Mouse (Mus musculus): ENCODE data around the gene Cfap299. TPM values are rescaled to one million over a fixed set of nuclear protein-coding genes. Genes with fewer than 3 reads are reported as not detected.

Cfap299 gene
- total RNA-seq, 1 experiment from 2014 or later, result not detected

Other genes starting within 250 kb of the Cfap299 start
- 0.19 TPM in 1 of 3 replicates, not detected in the others for gene Prdm8, start 162.1 kb upstream of the Cfap299 start, total RNA-seq (2017)
- gene Fgf5, start 75.1 kb upstream of the Cfap299 start, total RNA-seq (2017), result not detected in 3 replicates
- gene Gm11111, start 223.4 kb downstream of the Cfap299 start, total RNA-seq (2017), result not detected in 3 replicates

Data from monocyte, adult 5-6 weeks (primary cell).